Mouse (Mus musculus) hindbrain, embryonic 11.5 days (tissue): ENCODE measurements at regions not wholly inside any gene's neighbourhood (a gene's known extent, or its start where the extent isn't known, plus 50 kb on each side); places are given as distances from the start of the nearest gene placed in this dataset.

Experiments used
- ATAC-seq: fragments of 200-750 bp; cut with Nextera tagmentation; 2 replicates; pipeline ENCODE4 v1.8.0; 2017; ENCODE audit warnings: mild to moderate bottlenecking, moderate TSS enrichment, moderate library complexity; ENCODE audit not compliant: low FRiP score
- DNase-seq: peaks from one replicate; pipeline ENCODE4 v3.0.0-alpha.2; 2015; ENCODE audit warnings: low spot score
- H3K27ac ChIP-seq: fragments of 300-500 bp; sonication (generic); 2 replicates; pipeline ENCODE4 v1.5.1; 2014; ENCODE audit warnings: mild to moderate bottlenecking, low read depth, low read length
- H3K27me3 ChIP-seq: fragments of 300-500 bp; sonication (generic); 2 replicates; pipeline ENCODE4 v1.6.1; 2014; ENCODE audit warnings: mild to moderate bottlenecking, low read length, moderate library complexity, mixed read lengths; ENCODE audit not compliant: control insufficient read depth, insufficient read depth
- H3K36me3 ChIP-seq: fragments of 300-500 bp; sonication (generic); 2 replicates; pipeline ENCODE4 v1.6.1; 2014; ENCODE audit warnings: mild to moderate bottlenecking, low read length, moderate library complexity, mixed read lengths; ENCODE audit not compliant: control insufficient read depth, insufficient read depth
- H3K4me1 ChIP-seq: fragments of 300-500 bp; sonication (generic); replicated peaks from 2 replicates; pipeline ENCODE4 v1.6.1; 2014; ENCODE audit warnings: low read length, mixed read lengths; ENCODE audit not compliant: control insufficient read depth, insufficient read depth
- H3K4me2 ChIP-seq: fragments of 300-500 bp; sonication (generic); replicated peaks from 2 replicates; pipeline ENCODE4 v1.6.1; 2014; ENCODE audit warnings: mild to moderate bottlenecking, low read depth, low read length
- H3K4me3 ChIP-seq: fragments of 300-500 bp; sonication (generic); 2 replicates; pipeline ENCODE4 v1.5.1; 2014; ENCODE audit warnings: low read depth, low read length
- H3K9ac ChIP-seq: fragments of 300-500 bp; sonication (generic); 2 replicates; pipeline ENCODE4 v1.6.1; 2014; ENCODE audit warnings: low read depth, low read length
- H3K9me3 ChIP-seq: fragments of 300-500 bp; sonication (generic); 2 replicates; pipeline ENCODE4 v1.6.1; 2016; ENCODE audit warnings: low read length; ENCODE audit not compliant: control insufficient read depth
- WGBS: fragments of 180-500 bp; shearing (Covaris S2); extraction: QIAGEN DNeasy Blood & Tissue Kit; methylation state at CpG from one replicate; pipeline ENCODE4 v1.1.7; 2014; 5-methylcytosine and 5-hydroxymethylcytosine counted together

GRCm38 (mm10) chr12:77666411-77666810 is 428.5 kb downstream of the Fut8 start:
- Histone ChIP-seq H3K27ac (no peak overlapping the region), H3K9ac (no peak overlapping the region), H3K27me3 (no peaks in the 10 kb centered on the region), H3K9me3 (no peaks in the 10 kb centered on the region), H3K4me1 (no peaks in the 10 kb centered on the region), H3K36me3 (no peaks in the 10 kb centered on the region), H3K4me3 (no peak overlapping the region), H3K4me2 (no peak overlapping the region)
- no peak for DNase-seq
- ATAC-seq, result no peak
- 81% methylated on average over 8 of the region's 8 CpGs for WGBS

- H3K4me3 ChIP-seq, result no peak overlapping the region
Measured at GRCm38 (mm10) chr12:77667151-77667874, 429.4 kb downstream of the Fut8 start.

GRCm38 (mm10) chr12:77667875-77668204 is 429.9 kb downstream of the Fut8 start:
- H3K27ac ChIP-seq, result no peak overlapping the region
- no peaks in the 10 kb centered on the region for H3K4me1 ChIP-seq
- WGBS, result 5% methylated on average over 6 of the region's 6 CpGs
- no peak overlapping the region for H3K9ac ChIP-seq
- H3K4me3 ChIP-seq, result no peak overlapping the region
- H3K36me3 ChIP-seq, result no peaks in the 10 kb centered on the region
- peak; percentile 92 for DNase-seq
- H3K9me3 ChIP-seq, result no peaks in the 10 kb centered on the region
- 0 out of 2 replicates have a peak, but pooled peaks have one; percentile 47 for ATAC-seq
- H3K4me2 ChIP-seq, result no peak overlapping the region
- H3K27me3 ChIP-seq, result no peaks in the 10 kb centered on the region

More at GRCm38 (mm10) chr12:77667151-77667874, 429.4 kb downstream of the Fut8 start:
- Histone ChIP-seq H3K9ac (no peak overlapping the region), H3K4me2 (no peak overlapping the region), H3K27ac (no peak overlapping the region), H3K27me3 (no peaks in the 10 kb centered on the region), H3K4me1 (no peaks in the 10 kb centered on the region), H3K36me3 (no peaks in the 10 kb centered on the region), H3K9me3 (no peaks in the 10 kb centered on the region)
- WGBS, result 75% methylated on average over 10 of the region's 10 CpGs
- ATAC-seq (0 out of 2 replicates have a peak, but pooled peaks have one; percentile 30), DNase-seq (no peak)

GRCm38 (mm10) chr12:77670531-77670930 is 432.6 kb downstream of the Fut8 start:
- Histone ChIP-seq H3K9ac (no peak overlapping the region), H3K27me3 (no peaks in the 10 kb centered on the region), H3K4me2 (no peak overlapping the region), H3K4me1 (no peaks in the 10 kb centered on the region), H3K27ac (no peak overlapping the region), H3K9me3 (no peaks in the 10 kb centered on the region), H3K36me3 (no peaks in the 10 kb centered on the region), H3K4me3 (no peak overlapping the region)
- no peak for DNase-seq
- ATAC-seq, result no peak
- 70% methylated on average over 8 of the region's 8 CpGs for WGBS

- H3K36me3 ChIP-seq, result no peaks in the 10 kb centered on the region
- H3K4me1 ChIP-seq, result no peaks in the 10 kb centered on the region
- H3K9me3 ChIP-seq, result no peaks in the 10 kb centered on the region
- H3K4me3 ChIP-seq, result no peak overlapping the region
- no peak overlapping the region for H3K9ac ChIP-seq
- no peak overlapping the region for H3K27ac ChIP-seq
- no peak for DNase-seq
- 80% methylated on average over 2 of the region's 2 CpGs for WGBS
- H3K27me3 ChIP-seq, result no peaks in the 10 kb centered on the region
- ATAC-seq, result no peak
- H3K4me2 ChIP-seq, result no peak overlapping the region
Measured at GRCm38 (mm10) chr12:77674352-77674751, 436.4 kb downstream of the Fut8 start.

- ATAC-seq (no peak), DNase-seq (peak; percentile 64)
- H3K27me3 ChIP-seq, result no peaks in the 10 kb centered on the region
- no peak overlapping the region for H3K9ac ChIP-seq
- WGBS, result 78% methylated on average over 5 of the region's 5 CpGs
- no peak overlapping the region for H3K4me2 ChIP-seq
- no peaks in the 10 kb centered on the region for H3K36me3 ChIP-seq
- H3K4me1 ChIP-seq, result no peaks in the 10 kb centered on the region
- no peaks in the 10 kb centered on the region for H3K9me3 ChIP-seq
- no peak overlapping the region for H3K27ac ChIP-seq
- no peak overlapping the region for H3K4me3 ChIP-seq
Measured at GRCm38 (mm10) chr12:77674755-77675154, 436.8 kb downstream of the Fut8 start.

GRCm38 (mm10) chr12:77678040-77678439 is 440.1 kb downstream of the Fut8 start:
- Histone ChIP-seq H3K9ac (no peak overlapping the region), H3K36me3 (no peaks in the 10 kb centered on the region), H3K4me1 (no peaks in the 10 kb centered on the region), H3K4me2 (no peak overlapping the region), H3K9me3 (no peaks in the 10 kb centered on the region), H3K27me3 (no peaks in the 10 kb centered on the region), H3K27ac (no peak overlapping the region), H3K4me3 (no peak overlapping the region)
- DNase-seq, result peak; percentile 25
- peak; percentile 71 for ATAC-seq
- 43% methylated on average over 5 of the region's 5 CpGs for WGBS

GRCm38 (mm10) chr12:77694101-77694500 is 456.2 kb downstream of the Fut8 start:
- H3K9me3 ChIP-seq, result no peaks in the 10 kb centered on the region
- no peaks in the 10 kb centered on the region; the same call in 1 of the 2 replicates for H3K4me1 ChIP-seq
- ATAC-seq (no peak), DNase-seq (no peak)
- H3K27ac ChIP-seq, result no peak overlapping the region
- no peaks in the 10 kb centered on the region for H3K36me3 ChIP-seq
- no peak overlapping the region for H3K4me2 ChIP-seq
- H3K4me3 ChIP-seq, result no peak overlapping the region
- H3K9ac ChIP-seq, result no peak overlapping the region
- 79% methylated on average over 6 of the region's 6 CpGs for WGBS
- no peaks in the 10 kb centered on the region for H3K27me3 ChIP-seq

GRCm38 (mm10) chr12:77696039-77696631 is 458.2 kb downstream of the Fut8 start:
- Histone ChIP-seq H3K4me3 (no peak overlapping the region), H3K4me1 (no peaks in the 10 kb centered on the region), H3K27ac (no peak overlapping the region), H3K4me2 (no peak overlapping the region), H3K27me3 (no peaks in the 10 kb centered on the region), H3K9ac (no peak overlapping the region), H3K9me3 (no peaks in the 10 kb centered on the region), H3K36me3 (no peaks in the 10 kb centered on the region)
- ATAC-seq, result peak; percentile 54; the same call in 1 of the 2 replicates
- 62% methylated on average over 8 of the region's 8 CpGs for WGBS
- DNase-seq, result peak; percentile 14
